Mouse (Mus musculus) mesoderm, embryonic 11.5 days (tissue): ENCODE measurements around the gene Chkb.
A peak's percentile ranks its signal among the peaks of the same experiment; 100 is the strongest.
"Not testable (repeated sequence)": the region's sequence is repeated elsewhere in the genome, so short reads cannot be mapped to it uniquely, and the experiment has no call there.

ENCODE experiments used
- DNase-seq: peaks from one replicate; pipeline ENCODE4 v3.0.0-alpha.2; 2012; ENCODE audit warnings: low read depth, low spot score

Chkb gene

DNA sequence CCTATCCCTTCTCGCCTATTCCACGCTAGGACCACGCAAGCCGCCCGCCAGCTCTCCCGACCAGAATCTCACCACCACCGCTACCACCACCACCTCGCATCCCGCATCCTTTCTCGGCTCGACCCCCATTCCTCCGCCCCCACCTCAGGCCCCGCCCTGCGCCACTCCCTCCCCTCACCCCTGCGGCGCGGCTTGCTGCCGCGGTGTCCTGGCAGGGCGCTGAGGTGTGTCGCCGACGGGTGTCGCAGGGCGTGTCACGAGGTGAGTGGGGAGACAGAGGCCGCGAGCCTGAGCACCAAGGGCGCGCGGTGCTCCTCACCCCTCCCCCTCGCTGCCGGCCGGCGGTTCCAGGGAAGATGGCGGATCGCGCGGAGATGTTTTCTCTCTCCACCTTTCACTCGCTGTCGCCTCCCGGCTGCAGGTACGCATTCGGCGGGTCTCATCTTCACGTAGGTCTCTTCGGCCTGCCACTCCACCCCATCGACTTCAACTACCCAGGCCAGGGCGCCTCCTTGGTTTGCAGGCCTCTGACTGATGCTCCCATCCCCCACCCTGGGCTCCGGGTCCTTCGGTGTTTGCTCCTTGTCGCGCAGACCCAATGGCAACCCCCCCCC is 24.3 kb upstream of the Chkb start, which contains the start of gene Mapk8ip2:
TSS of gene Mapk8ip2 (plus strand) at position 49 of the 614 bp plus-strand sequence.
- DNase-seq: peak; percentile 41

DNA sequence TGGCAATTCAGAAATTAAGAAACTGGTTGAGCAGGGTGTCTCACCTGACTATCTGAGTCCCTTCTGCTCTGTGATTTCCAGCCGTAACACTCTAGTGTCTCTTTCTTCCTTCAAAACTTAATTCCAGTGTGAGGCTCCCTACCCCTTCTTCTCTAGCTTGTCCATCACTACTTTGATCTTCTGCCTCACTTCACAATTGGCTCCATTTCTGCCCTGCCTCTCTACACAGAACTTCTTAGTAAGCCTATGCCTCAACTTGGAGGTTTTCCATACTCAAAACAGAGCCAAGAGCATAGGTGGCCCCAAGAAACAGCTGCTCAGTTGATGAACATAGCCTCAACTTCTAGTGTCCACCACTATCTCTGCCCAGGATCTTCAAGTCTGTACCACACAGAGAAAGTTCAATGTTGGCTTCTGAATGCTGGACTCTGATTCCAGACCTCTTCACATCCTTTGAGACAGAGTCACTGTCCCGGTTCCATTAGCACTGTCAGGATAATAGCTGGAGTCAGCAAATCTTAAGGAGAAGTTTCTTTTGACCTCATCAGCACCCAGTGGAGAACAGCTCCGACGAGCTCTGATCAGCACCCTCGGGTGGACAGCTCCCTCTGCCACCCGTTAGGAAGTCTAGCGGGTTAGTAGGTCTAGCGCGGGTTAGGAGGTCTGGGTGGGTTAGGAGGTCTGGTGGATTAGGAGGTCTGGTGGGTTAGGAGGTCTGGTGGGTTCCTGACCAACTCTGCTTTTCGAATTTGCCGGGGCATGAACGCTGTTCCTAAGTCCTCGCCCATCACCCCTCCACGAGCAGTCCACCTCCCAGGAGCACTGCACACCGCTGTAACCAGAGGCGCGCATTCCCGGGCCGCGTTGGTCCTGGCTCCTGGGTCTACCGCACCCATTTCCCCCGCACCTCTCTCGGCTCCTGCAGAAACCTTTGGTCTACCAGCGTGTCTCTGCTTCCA is 23.5 kb upstream of the Chkb start:
- peak; percentile 82 for DNase-seq

DNA sequence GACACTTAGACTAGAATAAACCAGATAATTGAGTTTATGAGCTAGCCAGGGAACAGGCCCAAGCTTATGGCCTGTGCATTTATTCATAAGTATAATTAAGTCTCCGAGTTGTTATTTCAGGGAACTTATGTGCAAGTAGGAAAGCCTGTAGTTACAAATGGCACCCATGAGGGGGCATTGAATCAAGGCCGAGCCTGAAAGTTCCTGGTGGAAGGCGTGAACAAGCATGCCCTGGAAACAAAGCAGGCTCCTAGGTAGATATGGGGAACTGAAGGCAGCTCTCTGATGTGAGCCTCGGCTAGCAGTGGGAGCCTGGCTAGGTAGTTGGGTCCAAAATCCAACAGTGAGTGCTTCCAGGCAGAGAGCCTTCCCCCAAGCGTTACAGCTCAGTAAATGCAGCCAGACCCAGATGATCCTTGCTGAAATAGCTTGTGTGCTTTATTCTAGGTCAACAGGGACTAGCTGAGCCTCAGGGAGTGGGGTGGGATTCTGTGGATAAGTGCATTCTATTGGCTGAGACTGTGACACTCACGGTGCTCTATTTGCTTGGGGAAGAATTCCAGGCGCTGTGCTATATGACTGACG is 12.9 kb upstream of the Chkb start:
- no peak for DNase-seq

DNA sequence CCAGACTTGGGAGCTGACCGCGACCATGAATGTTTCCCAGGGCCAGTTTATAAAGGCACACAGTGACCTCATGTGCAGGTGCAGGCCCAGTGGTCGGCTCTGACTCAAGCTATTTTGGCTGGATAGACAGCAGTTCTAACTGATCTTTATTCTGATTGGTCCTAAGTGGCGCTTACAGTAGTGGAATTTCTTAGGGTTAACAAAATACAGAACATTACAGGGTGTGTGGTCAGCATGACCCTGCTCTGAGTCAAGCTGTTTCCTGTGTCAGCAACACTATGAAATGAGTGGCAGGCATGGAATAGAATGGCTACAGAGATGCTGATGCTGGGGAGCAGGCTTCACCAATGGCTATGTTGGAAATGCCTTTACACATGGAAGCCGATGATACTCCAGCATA is 6.2 kb upstream of the Chkb start:
- DNase-seq: no peak

DNA sequence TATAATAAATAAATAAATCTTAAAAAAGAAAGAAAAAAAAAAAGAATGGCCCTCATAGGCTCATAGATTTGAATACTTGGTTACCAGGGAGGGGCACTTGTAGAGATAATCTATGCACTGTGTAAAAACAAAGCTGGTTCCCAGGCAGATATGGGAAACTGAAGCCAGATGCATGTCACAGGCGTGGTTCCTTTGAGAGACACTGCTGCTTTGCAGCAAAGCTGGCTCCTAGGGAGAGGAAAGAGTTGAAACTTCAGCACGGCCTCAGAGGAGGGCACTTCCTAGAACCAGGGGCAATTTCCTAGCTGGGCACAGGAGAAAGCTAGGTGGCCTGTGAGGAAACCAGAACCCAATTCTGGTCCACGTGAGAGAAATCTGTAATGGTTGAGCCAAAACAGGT is 4.4 kb upstream of the Chkb start:
- no peak for DNase-seq

DNA sequence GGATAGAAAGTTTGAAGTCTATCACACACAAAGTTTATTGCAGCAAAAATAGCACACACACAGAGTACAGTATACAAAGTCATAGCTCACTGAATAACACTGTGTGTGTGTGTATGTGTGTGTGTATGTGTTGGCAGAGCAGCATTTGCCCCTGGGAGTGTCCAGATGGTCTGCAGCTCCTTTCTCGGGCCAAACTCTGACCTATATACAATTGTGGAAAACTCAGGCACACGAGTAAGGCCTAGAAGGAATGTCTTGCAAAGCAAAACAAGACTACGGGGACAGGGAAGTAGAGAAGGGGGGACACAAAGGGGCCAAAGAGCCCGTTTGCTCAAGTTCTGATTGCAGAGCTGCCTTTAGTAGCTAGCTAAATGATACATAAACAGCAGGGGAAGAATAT is 3.2 kb upstream of the Chkb start:
- no peak for DNase-seq

DNA sequence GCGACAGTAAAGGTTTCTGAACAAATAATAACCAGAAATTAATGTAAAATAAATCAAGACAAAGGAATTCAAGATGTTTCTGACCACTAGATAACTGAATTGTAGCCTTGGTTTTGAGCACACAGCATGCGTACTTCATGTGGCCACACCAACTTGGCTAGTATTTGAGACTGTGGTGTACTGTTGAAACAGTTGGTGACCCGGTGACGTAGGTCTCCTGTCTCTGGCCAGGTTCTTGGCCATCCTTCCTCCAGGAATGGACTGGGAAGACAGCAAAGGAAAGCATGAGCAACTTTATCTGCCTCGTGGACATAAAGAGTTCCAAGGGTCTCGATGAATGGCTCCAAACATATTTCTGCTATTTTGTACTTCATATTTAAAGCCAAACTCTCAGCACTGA is 2.1 kb upstream of the Chkb start:
- no peak for DNase-seq

DNA sequence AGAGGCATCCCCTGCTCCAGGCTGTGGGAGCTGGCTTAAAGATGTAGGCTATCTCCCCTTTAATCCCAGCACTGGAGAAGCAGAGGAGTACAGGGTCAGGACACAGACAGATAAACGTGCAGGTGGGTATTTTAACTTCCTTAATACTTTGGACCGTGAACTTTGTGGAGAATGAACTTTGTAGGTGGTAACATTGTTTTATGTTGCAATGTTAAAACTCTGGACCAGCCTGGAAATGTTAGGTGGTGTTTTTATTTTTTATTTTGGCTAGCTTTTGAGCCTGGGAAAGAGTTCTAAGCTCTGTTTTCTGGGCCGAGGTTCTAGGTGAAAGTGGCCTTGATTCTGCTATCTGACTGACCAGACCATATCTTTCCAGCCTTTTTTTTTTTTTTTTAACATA is 1.6 kb upstream of the Chkb start:
- no peak for DNase-seq

DNA sequence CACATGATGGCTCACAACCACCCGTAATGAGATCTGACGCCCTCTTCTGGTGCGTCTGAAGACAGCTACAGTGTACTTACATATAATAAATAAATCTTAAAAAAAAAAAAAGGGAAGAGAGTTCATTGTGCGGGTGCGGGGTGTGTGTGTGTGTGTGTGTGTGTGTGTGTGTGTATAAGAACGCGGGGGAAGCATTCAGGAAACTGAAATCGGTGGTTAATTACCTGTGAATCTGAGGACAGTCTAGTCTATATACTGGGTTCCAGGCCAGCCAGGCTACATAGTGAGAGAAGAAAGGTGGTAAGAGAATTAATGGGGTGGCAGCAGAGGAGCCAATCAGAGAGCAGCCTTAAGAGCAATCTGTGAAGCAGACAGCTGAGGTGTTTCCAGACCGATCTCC is 1.1 kb upstream of the Chkb start:
- DNase-seq: not testable (repeated sequence)

DNA sequence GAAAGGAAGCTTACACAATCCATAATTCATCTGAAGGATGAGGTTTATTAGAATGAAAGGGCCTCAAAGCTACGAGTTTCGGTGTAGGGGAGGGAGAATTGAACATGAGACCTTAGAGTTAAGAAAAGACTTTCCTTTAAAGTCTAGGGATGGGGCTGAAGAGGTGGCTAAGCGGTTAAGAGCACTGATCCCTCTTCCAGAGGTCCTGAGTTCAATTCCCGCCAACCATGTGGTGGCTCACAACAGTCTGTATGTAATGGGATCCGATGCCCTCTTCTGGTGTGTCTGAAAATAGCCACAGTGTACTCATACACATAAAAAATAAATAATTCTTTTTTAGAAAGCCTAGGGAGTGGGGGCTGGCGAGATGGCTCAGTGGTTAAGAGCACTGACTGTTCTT is 633 bp upstream of the Chkb start:
- DNase-seq: peak; percentile 5

DNA sequence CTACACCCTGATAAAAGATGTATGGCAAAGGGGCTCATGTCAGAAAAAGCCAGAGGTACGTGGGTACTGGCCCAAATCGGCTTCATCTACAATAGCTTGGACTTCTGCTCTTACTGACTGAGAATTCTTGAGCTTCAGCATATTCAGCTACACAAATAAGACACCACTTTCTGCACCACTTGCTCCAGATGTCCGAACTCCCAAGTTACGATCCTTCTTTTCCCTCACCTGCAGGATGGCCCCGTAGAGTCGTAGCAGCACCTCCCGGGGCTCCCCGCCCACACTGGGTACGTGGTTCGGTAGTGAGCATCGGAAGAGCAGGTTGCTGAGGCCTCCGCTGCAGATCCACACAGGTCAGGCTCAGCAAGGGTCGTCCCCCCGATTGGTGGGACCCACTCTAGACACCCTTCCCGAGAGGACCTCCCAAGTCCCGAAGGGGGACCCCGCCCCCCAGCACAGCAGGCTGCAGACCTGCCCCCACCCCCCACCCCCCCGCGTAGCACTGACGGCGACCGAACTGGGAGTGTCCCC is 822 bp downstream of the Chkb start:
- DNase-seq: no peak

DNA sequence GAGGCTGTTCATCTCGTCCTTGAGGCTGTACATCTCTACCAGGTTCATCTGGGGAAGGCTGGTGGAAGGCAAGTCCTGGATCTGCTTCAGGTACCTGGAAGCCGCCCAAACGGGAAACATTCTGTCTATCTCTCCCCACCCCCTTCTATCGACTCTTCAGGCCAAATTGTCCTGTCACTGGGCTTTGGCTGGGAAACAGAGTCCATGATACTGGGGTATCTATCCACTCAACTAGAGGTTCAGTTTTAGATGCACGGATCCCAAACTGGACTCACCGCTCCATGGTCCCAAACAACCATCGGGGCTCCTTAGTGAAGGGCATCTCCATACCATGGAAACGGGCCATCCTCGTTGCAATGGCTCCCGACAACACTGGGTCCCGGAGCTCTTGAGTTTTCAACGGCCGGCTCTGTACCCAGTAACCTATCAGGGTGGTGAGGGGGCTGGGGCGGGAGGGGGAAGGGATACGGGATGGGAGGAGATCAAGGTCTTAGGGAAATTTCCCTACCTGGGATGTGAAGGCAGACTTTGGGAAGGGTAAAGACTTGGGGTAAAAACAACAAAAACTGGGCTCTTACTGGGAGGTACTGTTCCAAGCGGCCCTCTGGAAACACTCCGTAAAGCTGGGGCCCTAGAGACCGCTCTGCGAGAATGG is 1.4 kb downstream of the Chkb start:
- no peak for DNase-seq

DNA sequence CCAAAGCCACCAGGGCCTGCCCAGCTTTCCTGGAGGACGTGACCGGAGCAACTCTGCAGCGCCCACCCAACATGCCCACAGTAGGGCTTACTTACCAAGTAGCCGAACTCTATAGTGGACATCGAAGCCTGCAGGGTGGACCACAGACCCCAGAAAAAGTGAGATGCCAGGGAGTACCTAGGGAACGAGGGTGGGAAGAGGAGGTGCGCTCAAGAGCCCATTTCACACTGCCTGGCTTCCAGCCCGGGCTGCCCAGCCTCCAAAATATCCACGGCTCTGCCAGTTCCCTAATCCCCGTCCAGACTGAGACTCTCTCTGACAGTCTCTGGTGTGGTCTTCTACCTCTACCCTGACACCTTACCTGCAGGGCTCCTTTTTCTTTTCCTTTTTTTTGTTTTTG is 3.0 kb downstream of the Chkb start:
- no peak for DNase-seq

DNA sequence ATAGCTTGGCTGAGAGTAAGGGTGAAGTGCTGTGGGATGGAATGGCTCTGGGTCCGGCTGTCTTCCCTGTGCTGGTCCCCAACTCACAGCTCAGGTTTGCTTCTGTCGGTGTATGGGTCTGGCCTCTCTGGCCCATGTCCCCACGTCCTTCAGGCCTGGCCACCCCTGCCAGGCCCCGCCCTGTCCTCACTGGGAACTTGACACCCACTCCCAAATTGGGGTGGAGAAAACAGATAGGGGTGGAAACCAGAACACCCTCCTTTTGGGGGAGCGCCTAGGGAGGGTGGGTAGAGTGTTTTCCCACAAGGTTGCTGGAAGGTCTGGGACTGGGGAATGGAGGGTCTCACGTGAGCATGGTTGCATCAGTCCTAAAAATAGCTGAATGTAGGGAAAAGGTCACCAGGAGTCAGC is 4.0 kb downstream of the Chkb start, which contains the start of gene Cpt1b:
TSS of gene Cpt1b (minus strand) at position 153 of the 411 bp plus-strand sequence.
- peak; percentile 8 for DNase-seq

DNA sequence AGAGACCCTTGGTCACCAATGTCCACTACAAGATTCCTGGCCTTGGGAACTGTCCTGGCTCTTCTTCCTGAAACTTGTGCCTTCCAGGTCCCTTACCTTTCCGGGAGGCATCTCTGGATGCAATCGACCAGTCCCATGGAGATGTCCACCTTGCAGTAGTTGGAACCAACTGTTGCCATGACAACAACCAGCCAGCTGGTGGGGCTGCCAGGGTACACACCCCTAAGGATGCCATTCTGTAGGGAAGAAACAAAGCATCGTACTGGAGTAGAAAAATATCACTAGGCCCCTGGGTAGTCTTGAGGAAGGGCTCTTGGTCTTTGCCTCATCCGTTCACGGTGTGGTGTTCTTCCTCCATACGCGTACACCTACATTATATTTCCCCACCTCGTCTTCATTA is 5.1 kb downstream of the Chkb start:
- DNase-seq: no peak

DNA sequence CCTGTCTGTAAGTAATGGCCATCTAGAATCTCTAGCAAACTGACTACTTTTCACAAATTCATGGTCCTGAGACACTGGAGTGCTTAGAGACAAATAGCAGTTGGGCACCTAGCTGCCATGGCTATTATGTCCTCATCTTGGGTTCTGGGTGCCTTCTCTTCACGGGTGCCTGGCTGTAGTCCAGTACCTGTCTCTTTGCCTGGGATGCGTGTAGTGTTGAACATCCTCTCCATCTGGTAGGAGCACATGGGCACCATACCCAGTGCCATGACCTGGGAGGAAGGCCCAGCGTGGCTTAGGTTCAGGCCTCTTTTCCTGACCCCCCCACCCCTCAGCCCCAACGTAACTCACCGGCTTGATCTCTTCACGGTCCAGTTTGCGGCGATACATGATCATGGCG is 7.8 kb downstream of the Chkb start:
- no peak for DNase-seq

DNA sequence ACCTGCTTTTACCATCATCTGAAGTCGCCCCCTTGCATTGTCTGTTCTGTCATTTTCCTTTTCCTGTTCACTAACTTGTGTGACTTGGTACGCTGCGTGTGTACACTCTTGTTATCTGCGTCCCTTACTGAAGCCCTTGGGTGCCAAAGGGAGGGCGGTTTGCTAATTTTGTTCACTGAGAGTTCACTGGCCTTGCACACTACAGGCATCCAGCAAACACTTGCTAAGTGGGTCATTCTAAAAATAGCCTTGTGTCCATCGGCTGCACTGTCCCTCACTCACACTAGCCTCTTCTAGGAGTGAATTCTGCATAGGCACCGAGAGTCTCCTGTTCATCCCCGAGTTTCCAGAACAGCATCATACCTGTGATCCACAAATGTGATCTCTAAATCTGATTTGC is 14.4 kb downstream of the Chkb start:
- DNase-seq: no peak

DNA sequence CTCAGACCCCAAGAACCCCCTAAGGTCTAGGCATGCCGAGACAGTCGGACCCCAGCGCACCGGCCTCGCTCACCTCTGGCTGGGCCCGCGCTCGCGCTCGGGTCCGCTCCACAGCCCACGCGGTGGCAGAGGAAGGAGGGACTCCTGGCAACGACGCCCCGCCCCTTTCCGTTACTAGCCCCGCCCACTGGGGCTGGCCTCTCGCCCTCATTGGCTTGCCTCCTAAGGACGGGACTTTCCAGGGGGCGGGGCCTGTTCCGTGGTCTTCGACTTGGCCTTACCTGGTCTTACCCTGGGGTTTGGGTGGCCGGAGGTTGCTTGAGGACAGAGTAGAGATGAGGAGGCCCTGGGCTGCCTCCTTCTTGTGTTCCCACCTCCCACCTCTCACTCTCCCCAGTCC is 19.6 kb downstream of the Chkb start, which contains the start of gene Syce3:
TSS of gene Syce3 (minus strand) at position 386 of the 400 bp plus-strand sequence.
- no peak for DNase-seq

DNA sequence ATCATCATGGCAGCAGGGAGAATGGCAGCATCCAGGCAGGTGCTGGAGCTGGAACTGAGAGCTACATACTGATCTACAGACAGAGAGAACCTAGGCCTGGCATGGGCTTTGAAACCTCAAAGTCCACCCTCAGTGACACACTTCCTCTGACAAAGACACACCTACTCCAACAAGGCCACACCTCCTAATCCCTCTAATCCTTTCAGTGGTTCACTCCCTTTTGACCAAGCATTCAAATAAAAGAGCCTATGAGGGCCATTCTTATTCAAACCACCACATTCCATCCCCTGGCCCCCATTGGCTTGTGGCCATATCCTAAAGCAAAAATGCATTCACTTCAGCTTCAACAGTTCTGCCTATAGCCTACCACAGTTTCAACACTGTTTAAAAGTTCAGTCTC is 23.0 kb downstream of the Chkb start:
- DNase-seq: no peak

DNA sequence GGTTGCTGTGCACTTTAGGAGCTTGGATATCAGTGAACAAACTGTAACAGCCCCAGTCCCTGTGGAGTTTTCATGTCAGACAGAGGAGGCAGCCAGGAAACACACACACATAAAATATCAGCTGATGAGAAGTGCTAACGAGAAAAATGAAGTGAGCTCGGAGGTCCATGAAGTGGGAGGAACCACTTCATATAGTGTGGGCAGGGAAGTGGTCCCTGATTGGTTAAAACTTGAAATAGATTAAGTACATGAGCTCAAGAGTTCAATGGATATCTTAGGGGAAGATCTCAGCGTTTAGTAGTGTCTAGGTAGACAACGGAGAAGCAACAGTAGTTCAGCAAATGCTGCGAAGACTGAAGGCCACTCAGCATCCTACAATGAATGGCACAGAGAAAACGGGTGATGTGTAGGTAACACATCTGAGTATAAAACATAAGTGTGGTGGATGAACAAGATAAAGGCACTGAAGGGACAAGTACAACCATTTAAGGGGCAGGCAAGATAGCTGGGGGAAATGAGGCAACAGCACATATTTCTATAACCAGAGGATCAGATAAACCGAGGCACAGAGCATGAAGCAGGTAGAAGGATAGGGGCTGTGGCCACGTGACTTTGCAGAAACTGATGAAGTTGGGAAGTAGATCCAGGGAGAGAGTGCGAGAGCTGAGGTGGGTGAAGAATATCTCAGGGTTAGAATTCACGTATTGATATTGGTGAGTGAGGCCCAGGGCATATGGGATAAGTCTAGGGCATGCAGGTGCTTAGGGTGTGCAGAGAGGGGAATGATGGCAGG is 24.7 kb downstream of the Chkb start:
- no peak for DNase-seq

DNA sequence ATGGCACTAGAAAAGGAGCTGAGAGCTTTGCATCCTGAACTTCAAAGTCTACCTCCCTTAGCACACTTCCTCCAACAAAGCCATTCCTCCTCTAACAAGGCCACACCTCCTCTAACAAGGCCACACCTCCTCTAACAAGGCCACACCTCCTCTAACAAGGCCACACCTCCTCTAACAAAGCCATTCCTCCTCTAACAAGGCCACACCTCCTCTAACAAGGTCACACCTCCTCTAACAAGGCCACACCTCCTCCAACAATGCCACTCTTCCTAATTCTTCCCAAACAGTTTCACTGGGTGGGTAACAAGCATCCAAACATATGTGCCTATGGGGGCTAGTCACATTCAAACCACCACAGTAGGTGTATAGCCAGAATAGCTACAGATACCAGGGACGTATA is 27.2 kb downstream of the Chkb start:
- no peak for DNase-seq
